Mouse (Mus musculus) bone marrow, adult 2 months (tissue): Measurements from ENCODE around the gene Gm42674. TPM values are rescaled to one million over a fixed set of nuclear protein-coding genes. Genes with fewer than 3 reads are reported as not detected.

Experiments
- H3K27ac ChIP-seq: fragments of 200-500 bp; 2 replicates; pipeline ENCODE4 v1.5.1; 2012; ENCODE audit warnings: low read depth, mild to moderate bottlenecking, control low read depth, inconsistent platforms, low read length; ENCODE audit not compliant: control insufficient read depth, poor library complexity, insufficient read depth
- H3K4me1 ChIP-seq: fragments of 200-500 bp; 2 replicates; pipeline ENCODE4 v1.6.1; 2011; ENCODE audit warnings: low read length; ENCODE audit not compliant: control insufficient read depth, insufficient read depth
- H3K4me3 ChIP-seq: fragments of 200-500 bp; replicated peaks from 2 replicates; pipeline ENCODE3; 2011; ENCODE audit warnings: mild to moderate bottlenecking, low read depth, low read length, control low read depth; ENCODE audit not compliant: control insufficient read depth
- CTCF ChIP-seq: fragments of 200-500 bp; IDR thresholded peaks from 2 replicates; pipeline ENCODE4 v1.5.1; 2011; ENCODE audit warnings: low read length, control low read depth; ENCODE audit not compliant: control insufficient read depth, insufficient read depth
- POLR2A ChIP-seq: fragments of 200-500 bp; IDR thresholded peaks from 2 replicates; pipeline ENCODE4 v1.6.1; 2011; ENCODE audit warnings: low read depth, mild to moderate bottlenecking, control low read depth, low read length, borderline replicate concordance; ENCODE audit not compliant: control insufficient read depth
- WGBS: fragments of 180-500 bp; shearing (Covaris S2); methylation state at CpG from one replicate; pipeline ENCODE4 v1.1.7; 2018; 5-methylcytosine and 5-hydroxymethylcytosine counted together
- polyA plus RNA-seq: library from polyadenylated mRNA; stranded (reverse); fragments of >200 nt; gene quantifications from 2 replicates; pipeline ENCODE4 v1.2.4, GENCODE M21; 2011; ENCODE audit warnings: low replicate concordance; ENCODE audit not compliant: missing spikeins, insufficient read depth, insufficient read length

The Gm42674 gene
- polyA plus RNA-seq, 1 experiment: not detected

GRCm38 (mm10) chr3:90631984-90632383 lies 30.3 kb downstream of the Gm42674 start:
- no peak overlapping the region for H3K4me3 ChIP-seq
- no peak for TF ChIP-seq CTCF
- TF ChIP-seq POLR2A: no peak
- no peaks in the 10 kb centered on the region for H3K4me1 ChIP-seq
- no peak overlapping the region for H3K27ac ChIP-seq
- WGBS: 38% methylated on average over 2 of the region's 2 CpGs

- Histone ChIP-seq H3K4me3 (no peak overlapping the region), H3K27ac (no peak overlapping the region), H3K4me1 (no peaks in the 10 kb centered on the region)
- WGBS: 55% methylated on average over 1 of the region's 1 CpGs
- TF ChIP-seq CTCF (no peak), POLR2A (no peak)
Measured at GRCm38 (mm10) chr3:90638511-90639275, 37.0 kb downstream of the Gm42674 start.

- TF ChIP-seq POLR2A (no peak), CTCF (peak; percentile 80)
- Histone ChIP-seq H3K27ac (no peak overlapping the region), H3K4me1 (peaks cover 2% of the 10 kb centered on the region; the same call in 1 of the 2 replicates), H3K4me3 (no peak overlapping the region)
- 44% methylated on average over 7 of the region's 7 CpGs for WGBS
Measured at GRCm38 (mm10) chr3:90639511-90640154, 37.9 kb downstream of the Gm42674 start.

- TF ChIP-seq CTCF (no peak), POLR2A (no peak)
- 72% methylated on average over 7 of the region's 7 CpGs for WGBS
- H3K4me1 ChIP-seq: peaks cover 2% of the 10 kb centered on the region; the same call in 1 of the 2 replicates
- H3K27ac ChIP-seq: no peak overlapping the region
- H3K4me3 ChIP-seq: no peak overlapping the region
Measured at GRCm38 (mm10) chr3:90640981-90641380, 39.3 kb downstream of the Gm42674 start.

- no peak overlapping the region for H3K27ac ChIP-seq
- no peak overlapping the region for H3K4me3 ChIP-seq
- WGBS: 42% methylated on average over 3 of the region's 3 CpGs
- peak; percentile 84 for TF ChIP-seq CTCF
- TF ChIP-seq POLR2A: no peak
- H3K4me1 ChIP-seq: peaks cover 2% of the 10 kb centered on the region; the same call in 1 of the 2 replicates
Measured at GRCm38 (mm10) chr3:90644220-90644619, 42.5 kb downstream of the Gm42674 start.

- Histone ChIP-seq H3K4me1 (peaks cover 2% of the 10 kb centered on the region; the same call in 1 of the 2 replicates), H3K27ac (no peak overlapping the region), H3K4me3 (no peak overlapping the region)
- WGBS: 68% methylated on average over 1 of the region's 1 CpGs
- TF ChIP-seq POLR2A: no peak
- no peak for TF ChIP-seq CTCF
Measured at GRCm38 (mm10) chr3:90647291-90647690, 45.6 kb downstream of the Gm42674 start.

GRCm38 (mm10) chr3:90648981-90649380 lies 47.3 kb downstream of the Gm42674 start:
- H3K4me3 ChIP-seq: no peak overlapping the region
- no peak overlapping the region for H3K27ac ChIP-seq
- peaks cover 2% of the 10 kb centered on the region; the same call in 1 of the 2 replicates for H3K4me1 ChIP-seq
- no peak for TF ChIP-seq CTCF
- no peak for TF ChIP-seq POLR2A

- 91% methylated on average over 2 of the region's 2 CpGs for WGBS
- TF ChIP-seq CTCF (no peak), POLR2A (no peak)
- Histone ChIP-seq H3K4me1 (no peaks in the 10 kb centered on the region), H3K27ac (no peak overlapping the region), H3K4me3 (no peak overlapping the region)
Measured at GRCm38 (mm10) chr3:90649832-90650231, 48.1 kb downstream of the Gm42674 start.
